Mouse (Mus musculus): ENCODE data around the gene Lysmd2.
A peak's percentile ranks its signal among the peaks of the same experiment; 100 is the strongest.

Lysmd2 gene

DNA sequence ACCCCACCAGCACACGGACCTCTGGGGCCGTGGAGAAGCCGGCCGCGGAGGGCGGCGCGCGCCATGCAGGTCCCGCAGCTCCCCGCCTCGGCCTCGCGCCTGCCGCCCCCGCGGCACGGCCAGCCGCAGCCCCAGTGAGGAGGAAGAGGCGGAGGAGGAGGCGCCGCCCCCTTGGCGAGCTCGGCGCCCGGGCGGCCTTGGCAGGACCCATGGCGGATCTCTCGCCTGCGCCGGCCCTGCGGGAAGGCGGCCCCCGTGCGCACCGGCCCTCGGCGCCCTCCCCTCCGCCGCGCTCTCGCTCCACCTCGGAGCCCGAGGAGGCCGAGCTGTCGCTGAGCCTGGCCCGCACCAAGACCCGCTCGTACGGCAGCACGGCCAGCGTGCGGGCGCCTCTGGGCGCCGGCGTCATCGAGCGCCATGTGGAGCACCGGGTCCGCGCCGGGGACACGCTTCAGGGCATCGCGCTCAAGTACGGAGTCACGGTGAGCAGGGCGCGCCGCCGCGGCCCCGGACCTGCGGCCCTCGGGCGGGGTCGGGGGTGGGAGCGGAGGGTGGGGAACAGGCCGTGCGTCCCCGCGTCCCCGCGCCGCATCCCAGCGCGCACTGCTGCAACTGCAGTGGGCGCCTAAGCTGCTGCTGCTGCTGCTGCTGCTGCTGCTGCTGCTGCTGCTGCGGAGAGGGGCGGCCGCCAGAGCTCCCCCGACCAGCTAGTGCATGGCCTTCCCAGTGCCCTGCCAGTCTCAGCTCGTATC, at the start of gene Lysmd2:
Gene Lysmd2, plus strand, starts transcription at position 186 of the 752 bp plus-strand sequence.
- peak; percentile 24 for DNase-seq (ENCODE audit: low read depth, low spot score)
- no peaks in the 10 kb centered on the region for H3K36me3 ChIP-seq (ENCODE audit: control insufficient read depth, insufficient read depth, low read length, poor library complexity, severe bottlenecking)
- no peaks in the 10 kb centered on the region for H3K27me3 ChIP-seq (ENCODE audit: control insufficient read depth, insufficient read depth, low read length, poor library complexity, severe bottlenecking)

DNA sequence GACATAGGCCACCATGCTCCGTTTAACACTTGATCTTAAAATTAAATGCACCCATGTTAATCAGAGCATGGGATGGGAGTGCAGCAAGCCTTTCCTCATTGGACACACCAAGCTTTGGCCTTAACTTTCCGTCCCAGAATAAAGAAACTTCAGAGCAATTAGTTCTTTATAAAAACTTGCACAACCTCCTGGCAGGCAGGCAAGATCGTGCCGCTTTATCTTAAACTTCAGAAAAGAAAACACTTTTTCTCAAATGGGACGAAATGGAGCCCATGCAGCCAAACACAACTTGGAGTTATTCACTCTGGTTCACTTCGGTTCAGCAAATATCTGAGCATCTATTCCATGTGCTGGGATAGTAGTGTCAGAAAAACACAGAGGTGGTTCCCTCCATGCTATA, 46.2 kb upstream of the Lysmd2 start:
- Histone ChIP-seq H3K36me3 (ENCODE audit: control insufficient read depth, insufficient read depth, low read length, poor library complexity, severe bottlenecking) (no peaks in the 10 kb centered on the region), H3K27me3 (ENCODE audit: control insufficient read depth, insufficient read depth, low read length, poor library complexity, severe bottlenecking) (no peaks in the 10 kb centered on the region; the same call in 1 of the 2 replicates)
- DNase-seq (ENCODE audit: low read depth, low spot score) = no peak

DNA sequence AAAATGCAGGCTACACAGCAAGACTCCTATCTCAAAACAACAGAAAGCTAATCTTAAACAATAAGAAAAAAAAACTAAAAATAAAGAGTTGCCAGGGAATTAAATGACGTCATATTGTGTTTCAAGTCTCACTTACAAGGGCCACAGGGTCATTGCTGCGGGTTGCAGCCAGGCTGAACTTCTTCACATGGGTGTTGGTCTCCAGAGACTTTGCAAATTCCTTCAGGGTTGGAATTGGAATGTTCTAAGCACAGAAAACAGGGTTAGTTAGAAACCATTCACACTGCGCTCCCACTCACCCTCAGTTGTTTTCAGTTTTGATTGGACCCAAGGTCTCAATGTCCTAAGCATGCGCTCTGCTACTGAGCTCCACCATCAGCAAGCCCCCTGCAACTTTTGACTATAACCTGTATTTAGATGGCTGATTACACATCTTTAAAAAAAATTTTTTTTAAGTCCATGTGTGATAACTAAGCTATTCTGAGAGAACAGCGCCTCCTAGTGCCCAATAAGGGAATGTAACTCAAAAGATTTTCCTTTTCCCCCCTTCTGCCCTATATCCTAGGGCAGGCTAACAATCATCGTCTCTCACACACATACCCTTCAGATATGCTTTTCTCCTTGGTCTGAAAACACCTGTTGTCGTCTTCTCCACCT, 43.7 kb upstream of the Lysmd2 start:
- DNase-seq (ENCODE audit: low read depth, low spot score) = peak; percentile 77

DNA sequence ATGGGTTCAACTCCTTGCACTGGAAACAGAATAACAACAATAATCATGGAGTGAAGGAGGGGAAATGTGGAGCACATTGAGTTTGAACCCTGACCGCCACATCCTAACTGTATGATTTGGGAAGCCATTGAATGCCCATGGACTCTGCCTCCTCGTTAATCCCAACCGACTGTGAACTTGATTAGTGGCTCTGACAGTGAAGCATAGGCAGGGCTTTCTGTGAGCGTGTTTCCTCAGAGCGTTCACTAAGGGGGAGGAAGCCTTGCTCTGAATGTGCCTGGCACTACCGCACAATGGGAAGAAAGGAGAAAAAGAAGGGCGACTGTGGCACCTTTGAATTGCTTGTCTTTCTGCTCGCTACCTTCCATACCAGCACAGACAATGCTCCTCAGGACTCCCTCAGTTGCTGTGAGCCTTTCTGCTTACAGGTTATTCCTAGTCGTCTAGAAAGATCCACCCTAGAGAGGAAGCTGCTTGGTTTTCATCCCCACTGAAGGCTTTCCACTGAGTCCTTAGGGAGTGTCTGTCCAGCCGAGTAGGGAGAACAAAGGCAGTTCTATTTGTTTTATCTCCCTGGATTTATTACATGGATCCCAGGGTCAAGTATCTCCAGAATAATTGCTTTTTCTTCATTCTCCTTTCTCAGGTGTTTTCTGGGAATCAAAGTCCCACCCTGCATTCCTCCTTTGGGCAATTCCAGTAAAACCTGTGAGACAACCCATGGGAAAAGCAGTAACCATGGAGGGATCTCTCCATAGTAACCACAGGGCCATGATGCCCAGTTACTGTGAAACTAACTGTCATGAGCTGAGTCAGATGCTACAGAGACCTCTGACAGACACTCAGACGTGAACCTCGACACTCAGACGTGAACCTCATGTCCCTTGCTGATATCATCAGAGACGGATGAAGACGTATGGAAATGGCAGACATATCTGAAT, 35.4 kb upstream of the Lysmd2 start:
- no peak for DNase-seq (ENCODE audit: low read depth, low spot score)
- Histone ChIP-seq H3K36me3 (ENCODE audit: control insufficient read depth, insufficient read depth, low read length, poor library complexity, severe bottlenecking) (no peaks in the 10 kb centered on the region), H3K27me3 (ENCODE audit: control insufficient read depth, insufficient read depth, low read length, poor library complexity, severe bottlenecking) (no peaks in the 10 kb centered on the region)

More for the DNA sequence above, 43.7 kb upstream of the Lysmd2 start:
- Histone ChIP-seq H3K36me3 (ENCODE audit: control insufficient read depth, insufficient read depth, low read length, poor library complexity, severe bottlenecking) (no peaks in the 10 kb centered on the region), H3K27me3 (ENCODE audit: control insufficient read depth, insufficient read depth, low read length, poor library complexity, severe bottlenecking) (no peaks in the 10 kb centered on the region)

DNA sequence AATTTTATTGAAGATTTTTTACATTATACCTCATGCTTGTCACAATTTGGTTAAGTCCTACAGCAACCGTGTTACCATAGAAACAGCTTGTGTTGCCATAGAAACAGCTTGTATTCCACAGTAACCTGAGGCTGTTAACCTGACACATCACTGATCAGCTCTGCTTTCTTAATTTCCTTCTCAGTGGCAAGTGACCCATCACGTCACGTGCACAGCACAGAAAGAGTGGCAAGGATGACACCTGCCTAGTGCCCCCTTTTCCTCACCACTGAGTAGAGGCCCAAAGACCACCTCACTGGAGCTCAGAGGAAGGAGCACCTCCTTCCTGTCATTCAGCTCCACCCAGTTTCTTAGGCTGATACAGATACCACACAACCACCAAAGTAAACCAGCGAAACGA, 32.1 kb upstream of the Lysmd2 start:
- H3K36me3 ChIP-seq (ENCODE audit: control insufficient read depth, insufficient read depth, low read length, poor library complexity, severe bottlenecking) = no peaks in the 10 kb centered on the region
- H3K27me3 ChIP-seq (ENCODE audit: control insufficient read depth, insufficient read depth, low read length, poor library complexity, severe bottlenecking) = peaks cover 1% of the 10 kb centered on the region; the same call in 1 of the 2 replicates
- DNase-seq (ENCODE audit: low read depth, low spot score) = no peak

DNA sequence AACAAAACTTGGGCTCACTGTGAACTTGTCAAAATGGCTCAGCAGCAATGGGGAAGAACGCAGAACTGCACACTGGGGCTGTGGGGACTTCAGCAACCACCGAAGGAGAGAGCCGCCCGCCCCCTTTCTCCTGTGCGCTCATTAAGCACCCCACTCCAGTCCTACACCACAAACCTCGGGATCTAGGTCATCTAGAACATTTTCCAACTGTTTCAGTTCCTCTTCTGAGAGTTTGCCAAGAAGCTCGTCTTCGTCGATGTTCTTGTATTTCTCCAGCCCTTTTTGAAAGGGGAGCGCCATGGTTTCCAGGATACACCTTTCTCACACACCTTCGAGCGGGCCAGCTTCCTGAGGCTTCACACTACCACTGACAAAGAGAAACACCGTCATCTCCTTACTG, 28.5 kb upstream of the Lysmd2 start:
- Histone ChIP-seq H3K36me3 (ENCODE audit: control insufficient read depth, insufficient read depth, low read length, poor library complexity, severe bottlenecking) (no peaks in the 10 kb centered on the region), H3K27me3 (ENCODE audit: control insufficient read depth, insufficient read depth, low read length, poor library complexity, severe bottlenecking) (peaks cover 1% of the 10 kb centered on the region; the same call in 1 of the 2 replicates)
- no peak for DNase-seq (ENCODE audit: low read depth, low spot score)

DNA sequence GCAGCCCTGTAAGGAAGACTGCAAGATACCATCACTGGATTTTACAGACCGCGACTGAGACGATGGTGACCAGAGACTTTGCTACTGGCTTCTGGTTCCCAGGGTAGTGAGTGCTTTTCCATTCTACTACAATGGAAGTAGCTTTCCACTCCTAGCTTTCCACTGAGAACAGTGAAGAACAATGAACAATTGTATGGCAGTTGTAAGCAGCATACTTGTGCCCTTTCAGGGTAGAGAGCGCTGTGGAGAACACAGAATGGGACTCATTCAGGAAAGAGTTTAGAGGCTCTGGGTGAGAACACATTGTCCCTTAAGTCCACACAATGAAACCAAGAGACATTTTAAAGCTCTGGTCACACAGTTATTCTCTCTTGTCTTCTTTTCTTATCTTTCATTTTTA, 27.9 kb upstream of the Lysmd2 start:
- H3K36me3 ChIP-seq (ENCODE audit: control insufficient read depth, insufficient read depth, low read length, poor library complexity, severe bottlenecking) = no peaks in the 10 kb centered on the region
- no peak for DNase-seq (ENCODE audit: low read depth, low spot score)
- H3K27me3 ChIP-seq (ENCODE audit: control insufficient read depth, insufficient read depth, low read length, poor library complexity, severe bottlenecking) = peaks cover 1% of the 10 kb centered on the region; the same call in 1 of the 2 replicates

DNA sequence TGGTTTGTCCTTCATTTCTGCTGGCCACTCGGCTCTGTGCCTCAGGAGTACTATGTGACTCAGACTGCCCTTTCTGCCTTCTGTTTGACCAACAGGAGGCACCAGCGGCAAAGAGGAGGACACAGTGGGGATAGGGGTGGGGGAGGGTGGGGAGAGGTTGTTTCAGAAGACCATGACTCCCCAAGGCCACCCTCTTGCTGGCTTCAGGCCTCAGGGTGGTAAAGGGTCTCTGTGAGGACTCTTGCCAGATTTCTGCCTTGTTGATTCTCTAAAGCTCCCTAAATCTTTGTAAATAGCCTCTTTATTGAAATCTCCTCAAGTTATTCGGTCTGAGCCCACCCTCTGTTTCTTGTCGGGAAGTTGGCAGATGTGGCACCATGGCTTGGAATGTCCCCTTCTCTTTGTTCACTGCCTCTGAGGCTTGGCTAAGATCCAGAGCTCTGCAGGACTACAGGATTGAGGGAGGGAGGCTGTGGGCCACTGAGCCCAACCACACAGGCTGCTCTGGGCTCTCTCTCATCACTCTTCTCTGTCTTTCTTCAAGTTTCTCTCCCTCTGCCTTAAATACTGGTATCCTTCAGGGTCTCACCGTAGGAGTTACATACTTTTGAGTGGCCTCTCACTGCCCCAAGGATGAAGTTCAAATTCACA, 26.2 kb upstream of the Lysmd2 start:
- H3K27me3 ChIP-seq (ENCODE audit: control insufficient read depth, insufficient read depth, low read length, poor library complexity, severe bottlenecking) = peaks cover 1% of the 10 kb centered on the region; the same call in 1 of the 2 replicates
- H3K36me3 ChIP-seq (ENCODE audit: control insufficient read depth, insufficient read depth, low read length, poor library complexity, severe bottlenecking) = no peaks in the 10 kb centered on the region
- no peak for DNase-seq (ENCODE audit: low read depth, low spot score)

DNA sequence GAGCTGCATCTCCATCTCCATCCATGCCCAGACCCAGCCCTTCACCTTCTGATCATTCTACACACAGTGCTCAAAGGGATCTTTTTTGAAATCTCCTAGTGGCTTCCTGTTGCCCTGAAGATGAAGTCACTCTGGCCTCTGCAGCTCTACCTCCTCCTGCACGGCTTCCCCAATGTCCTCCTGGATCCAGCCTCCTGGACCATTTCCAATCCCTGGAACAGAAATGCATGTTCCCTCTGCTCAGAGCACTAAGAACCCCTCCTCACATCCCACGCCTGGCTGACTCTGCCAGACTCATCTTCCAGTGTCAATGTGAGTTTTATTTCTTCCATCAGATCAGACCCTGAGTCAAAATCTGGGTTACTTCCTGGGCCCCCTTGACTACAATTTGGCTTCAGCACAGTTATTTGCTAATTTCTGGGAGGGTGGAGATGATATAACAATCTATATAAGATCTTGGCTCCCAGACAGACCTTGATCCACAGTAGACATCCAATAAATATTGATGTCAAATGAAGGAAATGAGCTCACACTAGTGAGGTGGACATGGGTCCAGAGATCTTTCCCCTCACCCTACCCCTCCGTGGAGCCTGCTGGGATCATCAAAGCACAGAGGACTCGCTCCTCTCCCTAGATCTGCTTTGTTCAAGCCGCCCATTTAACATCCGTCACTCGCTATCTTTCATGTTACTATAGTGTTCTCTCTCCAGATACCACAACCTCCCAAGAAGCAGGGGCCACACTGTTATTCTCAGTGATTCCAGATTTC, 25.2 kb upstream of the Lysmd2 start:
- Histone ChIP-seq H3K27me3 (ENCODE audit: control insufficient read depth, insufficient read depth, low read length, poor library complexity, severe bottlenecking) (peaks cover 1% of the 10 kb centered on the region; the same call in 1 of the 2 replicates), H3K36me3 (ENCODE audit: control insufficient read depth, insufficient read depth, low read length, poor library complexity, severe bottlenecking) (no peaks in the 10 kb centered on the region)
- DNase-seq (ENCODE audit: low read depth, low spot score) = no peak

DNA sequence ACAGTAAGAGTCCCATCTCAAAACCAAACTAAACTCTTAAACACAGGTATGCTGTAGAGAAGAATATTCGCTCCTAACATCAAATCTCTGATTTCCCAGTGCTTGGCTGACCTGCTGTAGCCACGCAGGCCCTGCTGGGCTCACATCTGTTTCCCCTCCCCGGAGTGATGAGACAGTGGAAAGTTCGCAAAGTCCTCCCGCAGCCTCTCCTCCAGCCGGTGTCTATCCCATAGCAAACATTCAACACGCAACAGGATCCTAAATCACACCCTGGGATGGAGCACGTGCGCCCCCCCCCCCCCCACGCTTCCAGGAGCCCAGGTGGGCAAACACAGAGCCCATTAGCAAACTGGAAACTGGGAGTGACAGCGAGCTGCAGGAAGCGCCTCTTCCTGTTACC, 24.0 kb upstream of the Lysmd2 start:
- Histone ChIP-seq H3K36me3 (ENCODE audit: control insufficient read depth, insufficient read depth, low read length, poor library complexity, severe bottlenecking) (no peaks in the 10 kb centered on the region), H3K27me3 (ENCODE audit: control insufficient read depth, insufficient read depth, low read length, poor library complexity, severe bottlenecking) (no peaks in the 10 kb centered on the region; the same call in 1 of the 2 replicates)
- no peak for DNase-seq (ENCODE audit: low read depth, low spot score)

DNA sequence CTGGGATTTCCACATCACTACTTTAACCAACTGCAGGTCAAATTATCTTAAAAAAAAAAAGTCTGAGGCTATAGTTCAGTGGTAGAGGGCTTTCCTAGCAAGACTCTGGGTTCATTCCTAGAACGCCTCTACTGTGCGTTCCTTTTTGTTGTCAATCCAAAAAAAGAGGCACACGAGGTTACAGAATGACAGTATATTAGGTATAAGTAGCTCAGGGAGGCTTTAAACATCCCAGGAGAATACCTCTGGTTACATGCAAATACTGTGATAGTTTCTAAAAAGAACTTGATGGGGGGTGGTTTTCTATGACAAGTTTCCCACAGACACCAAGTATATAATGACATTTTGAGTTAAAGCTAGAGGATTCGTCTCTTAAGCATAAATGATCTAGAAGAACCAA, 18.0 kb upstream of the Lysmd2 start:
- Histone ChIP-seq H3K36me3 (ENCODE audit: control insufficient read depth, insufficient read depth, low read length, poor library complexity, severe bottlenecking) (no peaks in the 10 kb centered on the region), H3K27me3 (ENCODE audit: control insufficient read depth, insufficient read depth, low read length, poor library complexity, severe bottlenecking) (no peaks in the 10 kb centered on the region)
- no peak for DNase-seq (ENCODE audit: low read depth, low spot score)

DNA sequence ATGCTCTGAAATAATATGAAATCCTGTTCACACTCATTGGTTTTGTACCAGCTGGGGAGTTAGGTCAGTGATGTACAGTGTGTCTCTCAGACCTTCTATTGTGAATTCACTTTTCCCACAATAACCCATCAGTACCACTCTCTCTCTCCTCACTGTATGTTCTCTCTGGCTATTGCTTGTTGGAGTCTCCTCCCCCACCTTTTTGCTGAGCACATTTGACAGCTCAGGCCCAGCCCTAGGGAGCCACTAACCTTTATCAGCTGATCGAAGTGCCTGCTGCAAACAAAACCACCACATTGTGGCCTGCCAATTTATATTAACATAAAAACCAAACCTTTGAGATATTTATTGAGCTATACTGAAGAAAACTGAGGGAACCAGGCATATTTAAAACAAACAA, 16.0 kb upstream of the Lysmd2 start:
- Histone ChIP-seq H3K36me3 (ENCODE audit: control insufficient read depth, insufficient read depth, low read length, poor library complexity, severe bottlenecking) (no peaks in the 10 kb centered on the region), H3K27me3 (ENCODE audit: control insufficient read depth, insufficient read depth, low read length, poor library complexity, severe bottlenecking) (no peaks in the 10 kb centered on the region)
- no peak for DNase-seq (ENCODE audit: low read depth, low spot score)

DNA sequence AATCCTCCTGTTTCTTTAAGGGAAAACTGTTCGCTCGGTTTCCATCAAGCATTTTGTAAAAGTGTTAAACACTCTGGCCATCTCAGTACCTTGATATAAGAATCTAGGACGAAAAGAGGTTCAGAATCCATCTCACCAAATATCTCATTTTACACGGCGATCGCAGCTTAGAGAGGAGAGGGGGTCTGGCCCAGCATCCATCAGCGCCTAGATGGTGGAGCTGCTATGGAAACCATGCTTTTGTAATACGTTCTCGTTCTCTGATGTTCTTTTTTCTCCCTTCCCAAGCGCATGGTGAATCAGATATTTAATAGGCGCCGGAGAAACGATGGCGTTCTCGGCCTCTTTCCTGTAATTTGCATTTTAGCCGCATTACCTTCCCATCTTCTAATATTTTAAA, 15.6 kb upstream of the Lysmd2 start:
- H3K27me3 ChIP-seq (ENCODE audit: control insufficient read depth, insufficient read depth, low read length, poor library complexity, severe bottlenecking) = no peaks in the 10 kb centered on the region

More for the DNA sequence above, 15.6 kb upstream of the Lysmd2 start:
- H3K36me3 ChIP-seq (ENCODE audit: control insufficient read depth, insufficient read depth, low read length, poor library complexity, severe bottlenecking) = no peaks in the 10 kb centered on the region
- DNase-seq (ENCODE audit: low read depth, low spot score) = no peak
